Mouse (Mus musculus): Measurements from ENCODE around the gene Cs. TPM values are rescaled to one million over a fixed set of nuclear protein-coding genes. Genes with fewer than 3 reads are reported as not detected.

Gene Cs
- polyA plus RNA-seq, 1 experiment: 212 TPM

- H3K4me3 ChIP-seq (ENCODE audit: insufficient read depth, poor library complexity, severe bottlenecking): peak within 1 kb of the TSS; percentile 42
- no peaks in the 10 kb centered on the region for H3K79me2 ChIP-seq (ENCODE audit: control insufficient read depth, insufficient read depth)
- H3K27me3 ChIP-seq (ENCODE audit: control insufficient read depth, insufficient read depth, insufficient read length): no peaks in the 10 kb centered on the region
- TF ChIP-seq MYOG (IDR thresholded peaks at IDR 0.05; ENCODE audit: control insufficient read depth, extremely low read depth, insufficient read length): no peak
- no peak for TF ChIP-seq MYOD1 (IDR thresholded peaks at IDR 0.05; ENCODE audit: control insufficient read depth, insufficient read length, low read depth)
- TF ChIP-seq CTCF (IDR thresholded peaks at IDR 0.05; ENCODE audit: control insufficient read depth, insufficient read depth, insufficient read length): no peak
- TF ChIP-seq USF1 (IDR thresholded peaks at IDR 0.05; ENCODE audit: low read depth): peak; percentile 14
- TF ChIP-seq CEBPB (IDR thresholded peaks at IDR 0.05; ENCODE audit: low read depth): no peak
- no peak for TF ChIP-seq FOSL1 (IDR thresholded peaks at IDR 0.05; ENCODE audit: insufficient read depth, low read length, poor library complexity, severe bottlenecking)
- TF ChIP-seq MAX (IDR thresholded peaks at IDR 0.05): peak; percentile 76
- H3K36me3 ChIP-seq (ENCODE audit: control insufficient read depth, insufficient read depth): peaks cover 19% of the 10 kb centered on the region
- H3ac ChIP-seq (ENCODE audit: control insufficient read depth, insufficient read length, low read depth): peak within 1 kb of the TSS; percentile 83
- no peaks in the 10 kb centered on the region for H3K79me3 ChIP-seq (ENCODE audit: low read depth)
Observed at GRCm38 (mm10) chr10:128368402-128369217, 31.1 kb downstream of the Cs start, which contains the start of gene Coq10a. Coq10a (minus strand) TSS chr10:128368997.

GRCm38 (mm10) chr10:128369218-128369543, 31.6 kb downstream of the Cs start:
- no peaks in the 10 kb centered on the region for H3K79me3 ChIP-seq (ENCODE audit: low read depth)
- TF ChIP-seq MYOD1 (IDR thresholded peaks at IDR 0.05; ENCODE audit: control insufficient read depth, insufficient read length, low read depth) (no peak), MAX (IDR thresholded peaks at IDR 0.05) (no peak), CTCF (IDR thresholded peaks at IDR 0.05; ENCODE audit: control insufficient read depth, insufficient read depth, insufficient read length) (no peak)
- H3K27me3 ChIP-seq (ENCODE audit: control insufficient read depth, insufficient read depth, insufficient read length): no peaks in the 10 kb centered on the region
- peak overlapping the region; percentile 59 for H3ac ChIP-seq (ENCODE audit: control insufficient read depth, insufficient read length, low read depth)
- no peaks in the 10 kb centered on the region for H3K79me2 ChIP-seq (ENCODE audit: control insufficient read depth, insufficient read depth)
- H3K4me3 ChIP-seq (ENCODE audit: insufficient read depth, poor library complexity, severe bottlenecking): peak overlapping the region; percentile 42
- peaks cover 13% of the 10 kb centered on the region for H3K36me3 ChIP-seq (ENCODE audit: control insufficient read depth, insufficient read depth)

GRCm38 (mm10) chr10:128369599-128369998, 32.1 kb downstream of the Cs start:
- TF ChIP-seq FOSL1 (IDR thresholded peaks at IDR 0.05; ENCODE audit: insufficient read depth, low read length, poor library complexity, severe bottlenecking) (no peak), USF1 (IDR thresholded peaks at IDR 0.05; ENCODE audit: low read depth) (no peak), MYOD1 (IDR thresholded peaks at IDR 0.05; ENCODE audit: control insufficient read depth, insufficient read length, low read depth) (no peak), MAX (IDR thresholded peaks at IDR 0.05) (no peak), CTCF (IDR thresholded peaks at IDR 0.05; ENCODE audit: control insufficient read depth, insufficient read depth, insufficient read length) (no peak), MYOG (IDR thresholded peaks at IDR 0.05; ENCODE audit: control insufficient read depth, extremely low read depth, insufficient read length) (no peak), CEBPB (IDR thresholded peaks at IDR 0.05; ENCODE audit: low read depth) (no peak)
- Histone ChIP-seq H3K36me3 (ENCODE audit: control insufficient read depth, insufficient read depth) (peaks cover 9% of the 10 kb centered on the region), H3K79me3 (ENCODE audit: low read depth) (no peaks in the 10 kb centered on the region), H3K27me3 (ENCODE audit: control insufficient read depth, insufficient read depth, insufficient read length) (no peaks in the 10 kb centered on the region), H3K79me2 (ENCODE audit: control insufficient read depth, insufficient read depth) (no peaks in the 10 kb centered on the region), H3ac (ENCODE audit: control insufficient read depth, insufficient read length, low read depth) (no peak overlapping the region), H3K4me3 (ENCODE audit: insufficient read depth, poor library complexity, severe bottlenecking) (no peak overlapping the region)

GRCm38 (mm10) chr10:128370021-128370420, 32.5 kb downstream of the Cs start:
- Histone ChIP-seq H3K79me2 (ENCODE audit: control insufficient read depth, insufficient read depth) (no peaks in the 10 kb centered on the region), H3ac (ENCODE audit: control insufficient read depth, insufficient read length, low read depth) (no peak overlapping the region)

GRCm38 (mm10) chr10:128370601-128371000, 33.1 kb downstream of the Cs start:
- H3K79me3 ChIP-seq (ENCODE audit: low read depth): no peaks in the 10 kb centered on the region
- no peaks in the 10 kb centered on the region for H3K36me3 ChIP-seq (ENCODE audit: control insufficient read depth, insufficient read depth)
- no peaks in the 10 kb centered on the region for H3K27me3 ChIP-seq (ENCODE audit: control insufficient read depth, insufficient read depth, insufficient read length)
- no peak overlapping the region for H3K4me3 ChIP-seq (ENCODE audit: insufficient read depth, poor library complexity, severe bottlenecking)
- no peaks in the 10 kb centered on the region for H3K79me2 ChIP-seq (ENCODE audit: control insufficient read depth, insufficient read depth)
- no peak overlapping the region for H3ac ChIP-seq (ENCODE audit: control insufficient read depth, insufficient read length, low read depth)
- TF ChIP-seq USF1 (IDR thresholded peaks at IDR 0.05; ENCODE audit: low read depth) (no peak), MYOG (IDR thresholded peaks at IDR 0.05; ENCODE audit: control insufficient read depth, extremely low read depth, insufficient read length) (no peak), MYOD1 (IDR thresholded peaks at IDR 0.05; ENCODE audit: control insufficient read depth, insufficient read length, low read depth) (no peak), FOSL1 (IDR thresholded peaks at IDR 0.05; ENCODE audit: insufficient read depth, low read length, poor library complexity, severe bottlenecking) (no peak), CEBPB (IDR thresholded peaks at IDR 0.05; ENCODE audit: low read depth) (no peak), CTCF (IDR thresholded peaks at IDR 0.05; ENCODE audit: control insufficient read depth, insufficient read depth, insufficient read length) (no peak), MAX (IDR thresholded peaks at IDR 0.05) (no peak)

More at GRCm38 (mm10) chr10:128370021-128370420, 32.5 kb downstream of the Cs start:
- Histone ChIP-seq H3K27me3 (ENCODE audit: control insufficient read depth, insufficient read depth, insufficient read length) (no peaks in the 10 kb centered on the region), H3K79me3 (ENCODE audit: low read depth) (no peaks in the 10 kb centered on the region), H3K36me3 (ENCODE audit: control insufficient read depth, insufficient read depth) (peaks cover 5% of the 10 kb centered on the region), H3K4me3 (ENCODE audit: insufficient read depth, poor library complexity, severe bottlenecking) (no peak overlapping the region)
- TF ChIP-seq CTCF (IDR thresholded peaks at IDR 0.05; ENCODE audit: control insufficient read depth, insufficient read depth, insufficient read length) (no peak), MAX (IDR thresholded peaks at IDR 0.05) (no peak)

GRCm38 (mm10) chr10:128372142-128372541, 34.6 kb downstream of the Cs start:
- H3K4me3 ChIP-seq (ENCODE audit: insufficient read depth, poor library complexity, severe bottlenecking): no peak overlapping the region
- TF ChIP-seq CEBPB (IDR thresholded peaks at IDR 0.05; ENCODE audit: low read depth) (no peak), USF1 (IDR thresholded peaks at IDR 0.05; ENCODE audit: low read depth) (no peak), CTCF (IDR thresholded peaks at IDR 0.05; ENCODE audit: control insufficient read depth, insufficient read depth, insufficient read length) (no peak), MYOD1 (IDR thresholded peaks at IDR 0.05; ENCODE audit: control insufficient read depth, insufficient read length, low read depth) (no peak), MYOG (IDR thresholded peaks at IDR 0.05; ENCODE audit: control insufficient read depth, extremely low read depth, insufficient read length) (no peak), FOSL1 (IDR thresholded peaks at IDR 0.05; ENCODE audit: insufficient read depth, low read length, poor library complexity, severe bottlenecking) (no peak), MAX (IDR thresholded peaks at IDR 0.05) (no peak)
- no peak overlapping the region for H3ac ChIP-seq (ENCODE audit: control insufficient read depth, insufficient read length, low read depth)
- no peaks in the 10 kb centered on the region for H3K36me3 ChIP-seq (ENCODE audit: control insufficient read depth, insufficient read depth)
- no peaks in the 10 kb centered on the region for H3K79me3 ChIP-seq (ENCODE audit: low read depth)
- H3K27me3 ChIP-seq (ENCODE audit: control insufficient read depth, insufficient read depth, insufficient read length): no peaks in the 10 kb centered on the region
- H3K79me2 ChIP-seq (ENCODE audit: control insufficient read depth, insufficient read depth): peaks cover 2% of the 10 kb centered on the region
